Mouse (Mus musculus): ENCODE measurements at regions not wholly inside any gene's neighbourhood (a gene's known extent, or its start where the extent isn't known, plus 50 kb on each side); places are given as distances from the start of the nearest gene placed in this dataset.

DNA sequence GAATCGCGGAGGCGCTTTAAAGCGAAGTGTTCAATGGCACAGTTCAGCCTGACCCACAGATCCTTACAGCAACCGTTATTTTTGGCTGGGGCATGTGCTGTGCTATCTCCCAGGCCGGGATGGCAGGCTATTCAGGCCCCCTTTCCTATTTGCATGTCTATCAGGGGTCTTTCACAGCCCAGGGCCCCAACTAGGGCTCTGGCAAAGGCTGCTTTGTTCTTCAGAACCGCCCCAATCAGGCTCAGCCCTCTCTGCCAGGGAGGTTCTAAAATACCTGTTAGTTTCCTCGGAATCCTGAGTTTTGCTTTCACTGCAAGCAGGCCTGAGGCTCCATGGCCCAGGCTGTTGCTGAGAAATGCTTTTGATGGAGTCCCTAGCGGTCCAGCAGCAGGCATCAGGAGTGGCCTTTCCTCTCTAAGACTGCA is 949.7 kb downstream of the Mrps31 start:
- in situ Hi-C loops (cut with MboI; ENCODE audit: low sequenced_read_pairs in 2 of 2, unreplicated experiment in 2 of 2): no loop called here
- H3K4me3 ChIP-seq (ENCODE audit: insufficient read depth in 1 of 2, low read depth in 1 of 2, low read length in 2 of 2, poor library complexity in 1 of 2, severe bottlenecking in 1 of 2): no peak overlapping the region
- peak; percentile 65 for DNase-seq (ENCODE audit: low read depth, low spot score)
- no peak overlapping the region for H3K9ac ChIP-seq (ENCODE audit: insufficient read depth, low read depth, low read length, poor library complexity, severe bottlenecking)
- H3K9me3 ChIP-seq (ENCODE audit: control insufficient read depth, insufficient read depth, low read depth, low read length): no peaks in the 10 kb centered on the region
- H3K36me3 ChIP-seq (ENCODE audit: control insufficient read depth, insufficient read depth, low read length, poor library complexity, severe bottlenecking): no peaks in the 10 kb centered on the region
- TF ChIP-seq ZC3H11A (IDR thresholded peaks at IDR 0.05; ENCODE audit: borderline replicate concordance, low read depth, low read length) (no peak), HCFC1 (IDR thresholded peaks at IDR 0.05; ENCODE audit: borderline replicate concordance, insufficient read depth, low read length) (no peak), MAFK (IDR thresholded peaks at IDR 0.05; ENCODE audit: insufficient read depth, low read depth, low read length) (no peak), ZNF384 (IDR thresholded peaks at IDR 0.05; ENCODE audit: low read depth, low read length) (no peak), CHD2 (IDR thresholded peaks at IDR 0.05; ENCODE audit: low read depth, low read length) (no peak)
- no peak overlapping the region for H3K27ac ChIP-seq (ENCODE audit: insufficient read depth, low read depth, low read length, poor library complexity, severe bottlenecking)
- H3K4me1 ChIP-seq (ENCODE audit: control insufficient read depth in 2 of 2, insufficient read depth in 2 of 2, low read length in 2 of 2, poor library complexity in 1 of 2): peaks cover 8% of the 10 kb centered on the region in 2 experiments; a peak in 3 of 4 replicates
